Mouse (Mus musculus): Measurements from ENCODE around the gene Tekt5.

Gene Tekt5

DNA sequence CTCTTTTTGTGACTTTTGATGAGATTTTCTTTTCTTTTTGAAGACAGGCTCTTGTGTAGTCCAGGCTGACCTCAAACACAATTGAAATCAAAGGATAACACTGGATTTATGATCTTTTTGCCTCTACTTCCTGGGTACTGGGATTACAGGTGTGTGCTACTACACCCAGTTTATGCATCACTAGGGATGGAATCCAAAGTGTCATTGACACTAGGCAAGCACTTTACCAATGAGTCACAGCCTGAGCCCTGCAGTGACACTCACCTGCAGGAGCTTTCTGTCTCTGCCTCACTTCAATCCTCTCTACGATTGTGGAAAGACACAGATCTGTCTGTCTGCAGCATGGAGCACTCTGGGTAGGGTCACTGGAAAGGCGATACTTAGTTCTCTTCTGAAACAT, 59.3 kb downstream of the Tekt5 start:
- no peak for DNase-seq

DNA sequence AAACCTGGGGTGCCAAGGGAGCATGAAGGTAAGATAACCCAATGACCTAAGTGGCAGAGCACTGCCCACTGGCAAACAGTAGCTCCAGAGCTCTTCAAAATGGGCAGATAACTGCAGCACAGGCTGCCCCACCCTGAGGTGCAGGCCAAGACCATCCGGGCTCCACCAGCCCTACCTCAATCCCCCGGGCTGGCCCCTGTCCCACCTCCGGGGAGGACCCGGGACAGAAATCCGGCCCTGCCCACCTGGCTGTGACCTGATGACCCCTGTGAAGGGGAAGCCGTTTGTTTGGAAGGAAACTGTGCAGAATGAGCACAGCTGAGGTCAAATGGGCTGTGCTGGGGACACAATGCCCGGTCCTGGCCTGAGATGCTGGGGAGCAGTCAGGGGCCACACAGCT, 62.6 kb downstream of the Tekt5 start:
- no peak for DNase-seq

DNA sequence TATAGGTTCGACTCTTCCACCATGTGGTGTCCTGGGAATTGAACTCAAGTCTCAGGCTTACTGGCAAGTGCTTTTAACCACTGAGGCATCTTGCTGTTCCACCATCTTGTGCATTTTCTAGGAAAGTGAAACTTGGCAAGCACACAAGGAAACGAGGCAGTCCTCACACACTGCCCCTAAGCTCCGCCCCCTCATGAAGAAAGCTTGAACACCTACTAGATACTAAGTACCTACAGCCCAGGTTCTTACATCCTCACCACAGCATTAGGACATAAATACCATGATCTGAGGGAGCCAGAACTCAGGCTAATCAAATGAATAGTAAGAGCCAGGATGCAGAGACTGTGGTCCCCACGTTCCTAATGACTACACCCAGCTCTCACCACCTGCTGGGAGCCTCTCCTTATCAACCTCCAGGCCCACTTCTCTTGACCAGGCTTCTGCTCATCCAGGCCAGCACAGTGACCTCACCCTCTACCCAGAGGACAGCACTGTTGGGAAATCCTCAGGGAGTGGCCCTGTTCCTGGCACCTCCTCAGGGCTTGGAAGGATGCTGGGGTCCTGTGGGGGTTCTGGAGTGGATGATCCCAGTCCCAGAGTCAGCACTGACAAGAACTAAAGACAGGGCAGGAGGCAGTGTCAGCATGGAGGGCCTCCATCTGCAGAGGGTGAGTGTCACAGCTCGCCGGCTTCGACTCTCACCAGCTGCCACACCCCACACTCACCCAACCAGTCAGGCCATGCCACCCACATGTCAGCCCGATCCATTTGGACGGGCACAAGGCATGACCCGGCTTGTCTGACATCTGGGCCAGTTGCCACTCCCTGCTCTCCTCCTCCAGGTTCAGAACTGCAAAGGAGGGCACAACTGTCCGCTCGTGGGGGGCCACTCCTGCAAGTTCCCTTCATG, 64.4 kb downstream of the Tekt5 start:
- no peak for DNase-seq

DNA sequence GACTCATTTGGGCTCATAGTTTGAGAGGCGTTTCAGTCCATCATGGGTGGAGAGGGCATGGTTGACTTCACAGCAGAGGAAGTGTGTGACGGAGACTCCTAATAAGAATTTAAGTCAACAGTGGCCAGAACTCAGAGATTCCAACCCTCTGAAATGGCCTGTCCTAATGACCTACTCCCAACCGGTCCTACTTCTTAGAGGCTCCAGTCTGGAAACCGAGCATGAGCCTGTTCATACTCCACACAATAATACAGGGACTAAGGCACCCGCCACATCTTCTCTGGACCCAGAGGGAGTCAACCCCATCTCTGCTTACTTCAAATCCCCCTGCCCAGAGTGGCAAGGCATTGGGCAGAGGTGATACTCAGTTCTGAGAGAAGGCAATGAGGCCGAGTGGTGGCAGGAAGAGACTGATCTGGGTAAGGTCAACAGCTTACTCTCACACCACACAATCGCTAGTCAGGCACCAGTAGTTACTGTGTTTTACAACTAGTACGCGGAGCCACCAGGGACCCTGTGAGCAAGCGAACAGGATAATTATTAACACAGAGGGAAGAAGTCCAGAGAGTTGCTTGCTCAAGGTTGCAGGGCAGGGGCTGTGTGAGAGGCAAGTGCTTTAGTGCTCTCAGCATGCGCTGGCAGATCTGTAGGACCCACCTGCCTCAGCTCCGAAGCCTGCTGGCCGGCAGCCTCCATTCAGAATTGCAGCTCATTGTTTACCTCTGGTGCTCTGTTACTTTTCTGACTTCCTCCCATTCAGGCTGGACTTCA, 67.5 kb downstream of the Tekt5 start:
- DNase-seq, result no peak

DNA sequence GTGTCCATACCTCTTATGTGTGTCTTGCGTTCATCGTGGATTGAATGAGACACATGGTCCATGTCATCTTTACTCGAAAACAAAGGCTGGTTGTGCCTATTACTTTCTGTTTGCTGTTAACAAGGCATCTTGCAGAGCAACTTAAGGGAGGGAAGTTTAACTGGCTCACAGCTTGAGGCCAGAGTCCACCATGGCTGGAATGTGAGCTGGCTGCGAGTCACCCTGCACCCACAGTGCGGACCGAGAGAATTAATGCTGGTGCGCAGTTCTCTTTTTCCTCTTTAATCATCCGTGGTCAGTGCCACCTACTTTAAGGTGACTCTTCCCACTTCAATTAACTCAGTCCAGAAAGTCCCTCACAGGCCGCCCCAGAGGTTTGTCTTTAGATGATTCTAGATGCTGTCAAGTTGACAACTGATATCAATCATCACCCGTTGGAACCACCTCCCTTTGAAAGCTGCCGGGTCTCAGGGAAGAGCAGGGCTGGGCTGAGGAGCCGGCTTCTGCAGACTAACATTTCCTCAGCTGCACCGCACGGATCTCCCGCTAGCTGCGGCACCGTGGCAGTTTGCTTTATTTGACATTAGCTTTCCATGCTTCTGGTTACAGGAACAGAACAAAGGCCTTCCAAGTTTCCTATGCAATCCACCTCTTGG, 75.2 kb downstream of the Tekt5 start:
- no peak for DNase-seq

DNA sequence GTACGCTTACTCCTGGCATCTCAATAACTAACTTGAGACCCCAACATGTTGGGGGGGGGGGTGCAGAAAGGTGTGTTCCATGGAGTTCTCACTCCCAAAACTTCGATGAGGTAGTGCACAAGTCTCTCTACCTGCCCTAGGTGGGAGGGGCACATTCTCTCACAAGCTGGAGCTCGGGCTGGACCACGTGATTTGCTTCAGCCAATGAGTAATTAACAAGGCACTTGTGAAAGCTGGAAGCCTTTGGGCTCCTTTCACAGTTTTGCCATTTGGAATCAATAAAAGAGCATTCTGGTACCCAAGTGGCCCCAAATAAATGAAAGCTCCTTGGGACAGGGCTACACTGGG, 78.1 kb downstream of the Tekt5 start:
- no peak for DNase-seq

DNA sequence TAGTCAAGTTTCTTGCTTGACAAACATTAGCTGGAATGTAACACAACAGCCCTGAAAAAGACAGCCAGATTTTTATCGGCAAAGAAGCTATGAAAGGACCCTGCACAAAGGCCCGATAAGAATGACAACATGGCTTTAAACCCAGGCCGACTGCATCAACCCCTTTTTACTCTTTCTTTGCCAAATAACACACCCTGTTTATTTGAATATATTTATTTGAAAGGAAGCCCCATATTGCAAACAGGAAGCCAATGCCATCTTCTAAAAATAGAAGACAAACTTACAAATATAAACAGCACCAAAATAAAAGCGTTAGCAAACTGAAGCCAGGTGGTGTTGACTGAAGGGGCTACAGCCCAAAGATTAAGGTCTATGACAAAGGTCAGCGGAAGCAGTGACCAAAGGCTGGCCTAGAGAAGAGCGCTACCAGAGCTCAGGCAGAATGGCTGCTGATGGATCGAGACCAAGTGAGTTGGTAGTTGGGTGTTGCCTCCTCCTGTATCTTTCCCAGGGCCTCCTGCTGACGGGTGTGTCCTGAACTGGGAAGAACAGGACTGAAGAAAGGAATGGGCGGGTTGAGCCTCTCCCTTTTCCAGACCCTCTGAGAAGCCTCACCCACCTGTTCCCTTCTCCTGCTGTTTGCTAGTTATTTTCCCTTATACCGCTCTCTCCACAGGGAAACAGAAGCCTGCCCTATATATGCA, 78.6 kb downstream of the Tekt5 start:
- DNase-seq, result no peak

DNA sequence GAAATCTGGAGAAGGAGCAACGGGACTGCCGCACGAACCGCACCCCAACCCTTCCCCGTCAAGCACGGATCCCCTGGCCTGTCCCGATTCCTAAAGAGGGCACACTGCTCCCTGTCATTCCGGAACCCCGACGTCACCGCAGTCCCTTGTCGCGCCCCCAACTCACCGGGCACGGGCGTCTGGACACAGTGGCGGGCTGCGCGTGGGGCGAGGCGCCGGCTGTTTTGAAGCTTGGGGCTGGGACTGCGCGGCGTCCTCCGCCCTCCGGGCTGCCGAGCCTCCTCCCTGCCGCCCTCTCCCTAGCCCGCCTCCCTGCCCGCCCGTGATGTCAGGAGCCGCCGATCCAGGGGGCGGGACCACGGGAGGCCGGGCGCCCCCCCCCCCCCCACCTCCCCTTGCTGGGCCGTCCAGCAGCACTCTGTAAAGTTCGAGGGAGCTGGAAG, 81.6 kb downstream of the Tekt5 start, which contains the start of gene Emp2:
Emp2 (minus strand) TSS at position 323 of the 443 bp plus-strand sequence.
- no peak for DNase-seq

DNA sequence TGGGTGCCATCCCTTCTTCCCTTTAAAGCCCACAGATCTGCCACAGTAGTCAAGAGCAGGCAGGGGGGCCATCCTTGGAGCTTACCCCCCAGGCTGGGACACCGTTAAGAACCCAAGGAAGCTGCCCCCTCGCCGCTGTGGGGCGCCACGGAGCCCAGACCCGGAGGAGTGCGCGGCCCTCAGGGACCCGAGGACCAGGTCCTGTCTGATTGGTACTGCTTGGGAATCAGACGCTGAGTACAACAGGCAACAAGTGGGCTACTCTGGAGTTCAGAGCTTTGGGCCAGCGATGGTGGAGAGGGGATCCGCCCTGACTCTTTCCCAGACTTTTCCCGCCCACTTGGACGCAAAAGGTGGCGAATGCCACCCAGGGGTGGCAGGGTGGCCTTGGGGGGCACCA, 82.1 kb downstream of the Tekt5 start:
- no peak for DNase-seq

DNA sequence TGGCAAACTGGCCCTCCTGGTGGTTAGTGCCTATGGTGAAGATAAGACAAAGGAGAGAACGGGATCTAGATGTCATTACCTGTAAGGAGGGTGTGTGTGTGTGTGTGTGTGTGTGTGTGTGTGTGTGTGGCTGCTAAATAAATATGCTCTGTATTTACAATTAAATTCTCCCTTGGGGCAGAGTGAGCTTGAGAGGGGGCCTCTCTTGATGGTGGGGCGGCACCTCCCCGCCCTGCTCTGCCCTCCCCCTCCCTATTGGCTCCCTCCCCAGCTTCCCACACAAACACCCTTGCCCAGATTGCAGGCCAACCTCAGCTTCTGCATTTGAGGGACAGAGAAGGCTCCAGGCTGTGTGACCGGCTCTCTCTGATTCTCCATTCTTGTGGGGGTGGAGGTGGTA, 83.3 kb downstream of the Tekt5 start:
- no peak for DNase-seq

DNA sequence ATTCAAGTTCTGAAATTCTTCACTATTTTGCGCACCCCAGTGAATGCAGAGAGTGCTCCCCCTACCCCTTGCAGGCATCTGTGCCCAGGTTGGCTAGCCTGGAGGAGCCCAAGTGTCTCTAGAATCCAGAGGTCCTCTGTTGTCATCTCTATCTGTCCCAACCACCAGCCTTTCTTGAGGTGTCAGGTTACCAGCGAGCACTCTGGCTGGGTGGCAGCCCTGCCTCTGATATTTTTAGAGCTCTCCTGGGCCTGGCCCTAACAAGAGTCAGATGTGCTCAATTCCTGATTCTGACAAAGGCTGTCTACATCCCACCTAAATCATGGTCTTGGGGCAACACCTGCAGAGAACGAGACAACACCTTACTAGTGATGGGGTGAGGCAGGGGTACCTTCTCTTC, 84.2 kb downstream of the Tekt5 start:
- DNase-seq, result no peak

DNA sequence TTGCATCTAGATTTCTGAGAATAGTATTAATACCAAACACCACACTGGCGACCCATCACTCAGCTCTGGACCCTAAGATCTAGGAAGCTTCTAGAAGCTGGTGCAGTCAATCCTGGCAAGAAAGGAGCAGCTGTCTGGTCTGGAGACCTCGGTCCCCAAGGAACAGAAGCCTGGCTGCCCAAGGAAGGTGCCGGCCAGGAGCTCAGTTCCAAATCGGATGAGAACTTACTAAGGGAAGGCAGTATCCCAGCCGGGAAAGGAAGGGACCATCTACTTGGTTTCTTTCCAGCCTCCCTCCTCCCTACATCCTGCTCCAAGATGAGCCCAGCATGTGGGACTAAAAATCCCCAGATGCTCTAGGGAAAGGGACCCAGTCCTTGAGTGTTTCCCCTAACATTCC, 84.8 kb downstream of the Tekt5 start:
- DNase-seq, result no peak

Measured in thymus, adult 18-20 months (tissue).